Mouse (Mus musculus) ES-E14 (cell line): ENCODE data around the gene Tes3-ps. TPM values are rescaled to one million over a fixed set of nuclear protein-coding genes. Genes with fewer than 3 reads are reported as not detected.

Experiments used
- DNase-seq: peaks from one replicate; pipeline ENCODE4 v3.0.0-alpha.2; 2013; ENCODE audit warnings: low read depth, low spot score
- H3K27ac ChIP-seq: 2 replicates; pipeline ENCODE4 v1.5.1; 2012; ENCODE audit warnings: low read depth, mild to moderate bottlenecking, low read length, moderate library complexity, mixed read lengths; ENCODE audit not compliant: poor library complexity, insufficient read depth, severe bottlenecking
- H3K36me3 ChIP-seq: 2 replicates; pipeline ENCODE4 v1.6.1; 2012; ENCODE audit warnings: mild to moderate bottlenecking, low read length, moderate library complexity, mixed read lengths; ENCODE audit not compliant: control insufficient read depth, poor library complexity, insufficient read depth, severe bottlenecking
- H3K4me1 ChIP-seq, 2 experiments: fragments of 150-350 bp in 1 of 2; sonication (generic) in 1 of 2; 2 replicates each; pipeline ENCODE4 v1.6.1; 2012; ENCODE audit warnings: low read length in 2 of 2, mild to moderate bottlenecking in 1 of 2, mixed read lengths in 1 of 2; ENCODE audit not compliant: control insufficient read depth in 2 of 2, insufficient read depth in 2 of 2, poor library complexity in 1 of 2
- H3K4me3 ChIP-seq, 2 experiments: fragments of 150-350 bp in 1 of 2; sonication (generic) in 1 of 2; 2 replicates each; pipeline ENCODE4 v1.5.1; 2012; ENCODE audit warnings: low read length in 2 of 2, low read depth in 1 of 2, mild to moderate bottlenecking in 1 of 2, mixed read lengths in 1 of 2; ENCODE audit not compliant: insufficient read depth in 1 of 2, poor library complexity in 1 of 2, severe bottlenecking in 1 of 2
- H3K9ac ChIP-seq: 2 replicates; pipeline ENCODE4 v1.6.1; 2012; ENCODE audit warnings: low read depth, mild to moderate bottlenecking, low read length, mixed read lengths; ENCODE audit not compliant: poor library complexity, insufficient read depth, severe bottlenecking
- H3K9me3 ChIP-seq: fragments of 150-350 bp; sonication (generic); 2 replicates; pipeline ENCODE4 v1.6.1; 2012; ENCODE audit warnings: low read depth, mild to moderate bottlenecking, low read length; ENCODE audit not compliant: control insufficient read depth, insufficient read depth
- CHD2 ChIP-seq: IDR thresholded peaks from 2 replicates; pipeline ENCODE4 v1.6.1; 2014; ENCODE audit warnings: mild to moderate bottlenecking, low read depth, low read length, inconsistent platforms
- HCFC1 ChIP-seq: IDR thresholded peaks from 2 replicates; pipeline ENCODE4 v1.6.1; 2012; ENCODE audit warnings: low read length, inconsistent platforms, borderline replicate concordance; ENCODE audit not compliant: insufficient read depth
- MAFK ChIP-seq: IDR thresholded peaks from 2 replicates; pipeline ENCODE4 v1.6.1; 2014; ENCODE audit warnings: mild to moderate bottlenecking, low read depth, low read length, inconsistent platforms; ENCODE audit not compliant: insufficient read depth
- ZC3H11A ChIP-seq: IDR thresholded peaks from 2 replicates; pipeline ENCODE4 v1.6.1; 2012; ENCODE audit warnings: low read depth, mild to moderate bottlenecking, inconsistent platforms, low read length, borderline replicate concordance
- ZNF384 ChIP-seq: IDR thresholded peaks from 2 replicates; pipeline ENCODE4 v1.6.1; 2012; ENCODE audit warnings: low read depth, low read length, inconsistent platforms
- in situ Hi-C, 2 experiments: fragments of 600-800 bp; cut with MboI; formaldehyde crosslinking; loops; one replicate each; pipeline ENCODE4 v1.15.1; 2025; ENCODE audit warnings: low sequenced_read_pairs in 2 of 2, inconsistent platforms in 1 of 2; ENCODE audit not compliant: unreplicated experiment in 2 of 2
- total RNA-seq: library from RNA; depleted of rRNA; stranded (reverse); fragments of 300-350 nt; gene quantifications from 2 replicates; pipeline ENCODE4 v1.2.3, GENCODE M21; 2012

The Tes3-ps gene
- total RNA-seq, 1 experiment = 0.85 TPM

- in situ Hi-C loops = no loop called here
- H3K36me3 ChIP-seq = peaks cover 3% of the 10 kb centered on the region; the same call in 1 of the 2 replicates
- no peak for DNase-seq
Observed at GRCm38 (mm10) chr13:49471981-49472675, 21.0 kb upstream of the Tes3-ps start.

GRCm38 (mm10) chr13:49472676-49473005 is 20.5 kb upstream of the Tes3-ps start:
- in situ Hi-C loops = no loop called here
- Histone ChIP-seq H3K9ac (no peak overlapping the region), H3K9me3 (no peaks in the 10 kb centered on the region), H3K4me1 (no peaks in the 10 kb centered on the region), H3K36me3 (peaks cover 3% of the 10 kb centered on the region; the same call in 1 of the 2 replicates), H3K4me3 (no peak overlapping the region), H3K27ac (no peak overlapping the region)
- no peak for TF ChIP-seq ZC3H11A
- no peak for TF ChIP-seq ZNF384
- TF ChIP-seq HCFC1 = no peak
- no peak for TF ChIP-seq MAFK
- TF ChIP-seq CHD2 = no peak
- no peak for DNase-seq

More at GRCm38 (mm10) chr13:49471981-49472675, 21.0 kb upstream of the Tes3-ps start:
- TF ChIP-seq CHD2 (no peak), MAFK (no peak)
- H3K4me1 ChIP-seq = no peaks in the 10 kb centered on the region
- no peak overlapping the region for H3K4me3 ChIP-seq
- no peak overlapping the region for H3K9ac ChIP-seq
- no peaks in the 10 kb centered on the region for H3K9me3 ChIP-seq
- H3K27ac ChIP-seq = no peak overlapping the region

GRCm38 (mm10) chr13:49477887-49478286 is 15.2 kb upstream of the Tes3-ps start:
- Histone ChIP-seq H3K9me3 (no peaks in the 10 kb centered on the region), H3K27ac (no peak overlapping the region), H3K36me3 (no peaks in the 10 kb centered on the region), H3K4me3 (no peak overlapping the region), H3K4me1 (no peaks in the 10 kb centered on the region), H3K9ac (no peak overlapping the region)
- TF ChIP-seq ZNF384 = no peak
- in situ Hi-C loops = no loop called here
- DNase-seq = no peak

GRCm38 (mm10) chr13:49478851-49479374 is 14.2 kb upstream of the Tes3-ps start:
- H3K27ac ChIP-seq = no peak overlapping the region
- in situ Hi-C loops = no loop called here
- H3K4me1 ChIP-seq = no peaks in the 10 kb centered on the region
- H3K36me3 ChIP-seq = no peaks in the 10 kb centered on the region
- no peak for TF ChIP-seq CHD2
- TF ChIP-seq ZNF384 = no peak
- TF ChIP-seq HCFC1 = no peak
- no peak for TF ChIP-seq ZC3H11A
- TF ChIP-seq MAFK = no peak
- no peak overlapping the region for H3K9ac ChIP-seq
- DNase-seq = no peak
- H3K9me3 ChIP-seq = no peaks in the 10 kb centered on the region
- no peak overlapping the region for H3K4me3 ChIP-seq

- Histone ChIP-seq H3K4me3 (no peak overlapping the region), H3K4me1 (no peaks in the 10 kb centered on the region), H3K9me3 (no peaks in the 10 kb centered on the region), H3K27ac (no peak overlapping the region), H3K36me3 (no peaks in the 10 kb centered on the region), H3K9ac (no peak overlapping the region)
- TF ChIP-seq HCFC1 = no peak
- TF ChIP-seq CHD2 = no peak
- TF ChIP-seq ZC3H11A = no peak
- no peak for TF ChIP-seq MAFK
- no peak for TF ChIP-seq ZNF384
- no peak for DNase-seq
- in situ Hi-C loops = no loop called here
Observed at GRCm38 (mm10) chr13:49479399-49479798, 13.7 kb upstream of the Tes3-ps start.
